Mouse (Mus musculus) right cerebral cortex, postnatal 14 days (tissue): ENCODE data around the gene Ovgp1.
A peak's percentile ranks its signal among the peaks of the same experiment; 100 is the strongest.
"Not testable (repeated sequence)": the region's sequence is repeated elsewhere in the genome, so short reads cannot be mapped to it uniquely, and the experiment has no call there.

Source experiments
- DNase-seq: peaks from one replicate; pipeline ENCODE4 v3.0.0; 2022

Ovgp1 gene

GRCm38 (mm10) chr3:105973411-105973810, at the start of gene Ovgp1:
Gene Ovgp1, plus strand, starts transcription at chr3:105973711.
- no peak for DNase-seq

GRCm38 (mm10) chr3:105924616-105925015, 48.9 kb upstream of the Ovgp1 start:
- no peak for DNase-seq

GRCm38 (mm10) chr3:105927561-105928194, 45.8 kb upstream of the Ovgp1 start:
- no peak for DNase-seq

- no peak for DNase-seq
Measured at GRCm38 (mm10) chr3:105928195-105928569, 45.3 kb upstream of the Ovgp1 start.

- DNase-seq = no peak
Measured at GRCm38 (mm10) chr3:105928781-105929180, 44.7 kb upstream of the Ovgp1 start.

- no peak for DNase-seq
Measured at GRCm38 (mm10) chr3:105929821-105930220, 43.7 kb upstream of the Ovgp1 start.

GRCm38 (mm10) chr3:105931095-105931494, 42.4 kb upstream of the Ovgp1 start:
- DNase-seq = no peak

GRCm38 (mm10) chr3:105932240-105933071, 41.1 kb upstream of the Ovgp1 start, which contains the start of gene I830077J02Rik:
Gene I830077J02Rik, minus strand, starts transcription at chr3:105932664.
- DNase-seq = no peak

GRCm38 (mm10) chr3:105933926-105934325, 39.6 kb upstream of the Ovgp1 start:
- no peak for DNase-seq

- peak; percentile 25 for DNase-seq
Measured at GRCm38 (mm10) chr3:105935033-105935432, 38.5 kb upstream of the Ovgp1 start.

GRCm38 (mm10) chr3:105936111-105936510, 37.4 kb upstream of the Ovgp1 start:
- no peak for DNase-seq

- DNase-seq = no peak
Measured at GRCm38 (mm10) chr3:105951348-105951747, 22.2 kb upstream of the Ovgp1 start.

- DNase-seq = no peak
Measured at GRCm38 (mm10) chr3:105957235-105957634, 16.3 kb upstream of the Ovgp1 start.

- no peak for DNase-seq
Measured at GRCm38 (mm10) chr3:105958204-105958603, 15.3 kb upstream of the Ovgp1 start.

- peak; percentile 92 for DNase-seq
Measured at GRCm38 (mm10) chr3:105958974-105959580, 14.4 kb upstream of the Ovgp1 start, which contains the start of gene Wdr77. Gene Wdr77, plus strand, starts transcription at chr3:105959369.

- DNase-seq = no peak
Measured at GRCm38 (mm10) chr3:105959585-105959984, 13.9 kb upstream of the Ovgp1 start.

- DNase-seq = no peak
Measured at GRCm38 (mm10) chr3:105959999-105960398, 13.5 kb upstream of the Ovgp1 start, which contains the start of gene Atp5f1. Gene Atp5f1, minus strand, starts transcription at chr3:105960099.

- DNase-seq = no peak
Measured at GRCm38 (mm10) chr3:105960700-105961099, 12.8 kb upstream of the Ovgp1 start.

GRCm38 (mm10) chr3:105971831-105972446, 1.6 kb upstream of the Ovgp1 start:
- DNase-seq = no peak

GRCm38 (mm10) chr3:105974174-105974573, 663 bp downstream of the Ovgp1 start:
- no peak for DNase-seq

- not testable (repeated sequence) for DNase-seq
Measured at GRCm38 (mm10) chr3:105989611-105990010, 16.1 kb downstream of the Ovgp1 start.

GRCm38 (mm10) chr3:105991653-105992283, 18.3 kb downstream of the Ovgp1 start:
- peak; percentile 28 for DNase-seq

- DNase-seq = no peak
Measured at GRCm38 (mm10) chr3:105994730-105995129, 21.2 kb downstream of the Ovgp1 start.
